Mouse (Mus musculus) liver, embryonic 11.5 days (tissue): ENCODE results near the gene Ptprm. TPM values are rescaled to one million over a fixed set of nuclear protein-coding genes. Genes with fewer than 3 reads are reported as not detected.

Experiments used
- ATAC-seq: fragments of 200-750 bp; cut with Nextera tagmentation; replicated peaks from 2 replicates; pipeline ENCODE4 v1.8.0; 2017; ENCODE audit warnings: moderate number of reproducible peaks, mild to moderate bottlenecking, moderate TSS enrichment, moderate library complexity; ENCODE audit not compliant: low FRiP score
- DNase-seq: peaks from one replicate; pipeline ENCODE4 v3.0.0-alpha.2; 2017; ENCODE audit warnings: low spot score
- H3K27ac ChIP-seq: fragments of 300-500 bp; sonication (generic); 2 replicates; pipeline ENCODE4 v1.5.1; 2014; ENCODE audit warnings: mild to moderate bottlenecking, low read depth, low read length, control low read depth
- H3K27me3 ChIP-seq: fragments of 300-500 bp; sonication (generic); replicated peaks from 2 replicates; pipeline ENCODE4 v1.6.1; 2014; ENCODE audit warnings: low read length, mixed read lengths; ENCODE audit not compliant: control insufficient read depth, insufficient read depth
- H3K36me3 ChIP-seq: fragments of 300-500 bp; sonication (generic); 2 replicates; pipeline ENCODE4 v1.6.1; 2014; ENCODE audit warnings: mild to moderate bottlenecking, low read length, moderate library complexity, mixed read lengths; ENCODE audit not compliant: control insufficient read depth, insufficient read depth
- H3K4me1 ChIP-seq: fragments of 300-500 bp; sonication (generic); replicated peaks from 2 replicates; pipeline ENCODE4 v1.6.1; 2014; ENCODE audit warnings: low read length, mixed read lengths; ENCODE audit not compliant: control insufficient read depth, insufficient read depth
- H3K4me2 ChIP-seq: fragments of 300-500 bp; sonication (generic); 2 replicates; pipeline ENCODE4 v1.6.1; 2014; ENCODE audit warnings: mild to moderate bottlenecking, control low read depth, moderate library complexity
- H3K4me3 ChIP-seq: fragments of 300-500 bp; sonication (generic); 2 replicates; pipeline ENCODE4 v1.5.1; 2014; ENCODE audit warnings: low read depth, low read length, control low read depth
- H3K9ac ChIP-seq: fragments of 300-500 bp; sonication (generic); 2 replicates; pipeline ENCODE4 v1.6.1; 2014; ENCODE audit warnings: low read depth, low read length, control low read depth
- H3K9me3 ChIP-seq: fragments of 300-500 bp; sonication (generic); 2 replicates; pipeline ENCODE4 v1.6.1; 2016; ENCODE audit warnings: low read length, inconsistent platforms, mixed read lengths; ENCODE audit not compliant: control insufficient read depth
- WGBS: fragments of 180-500 bp; shearing (Covaris S2); extraction: QIAGEN DNeasy Blood & Tissue Kit; methylation state at CpG from one replicate; pipeline ENCODE4 v1.1.7; 2014; 5-methylcytosine and 5-hydroxymethylcytosine counted together
- polyA plus RNA-seq: library from polyadenylated mRNA; unstranded; fragments of >200 nt; fragmentation: Nextera tagmentation; extraction: Ambion mirVana; gene quantifications from 2 replicates; pipeline ENCODE4 v1.2.1, GENCODE M21; 2014

Ptprm gene
- polyA plus RNA-seq, 1 experiment from 2014 or later = 5.7 TPM

DNA sequence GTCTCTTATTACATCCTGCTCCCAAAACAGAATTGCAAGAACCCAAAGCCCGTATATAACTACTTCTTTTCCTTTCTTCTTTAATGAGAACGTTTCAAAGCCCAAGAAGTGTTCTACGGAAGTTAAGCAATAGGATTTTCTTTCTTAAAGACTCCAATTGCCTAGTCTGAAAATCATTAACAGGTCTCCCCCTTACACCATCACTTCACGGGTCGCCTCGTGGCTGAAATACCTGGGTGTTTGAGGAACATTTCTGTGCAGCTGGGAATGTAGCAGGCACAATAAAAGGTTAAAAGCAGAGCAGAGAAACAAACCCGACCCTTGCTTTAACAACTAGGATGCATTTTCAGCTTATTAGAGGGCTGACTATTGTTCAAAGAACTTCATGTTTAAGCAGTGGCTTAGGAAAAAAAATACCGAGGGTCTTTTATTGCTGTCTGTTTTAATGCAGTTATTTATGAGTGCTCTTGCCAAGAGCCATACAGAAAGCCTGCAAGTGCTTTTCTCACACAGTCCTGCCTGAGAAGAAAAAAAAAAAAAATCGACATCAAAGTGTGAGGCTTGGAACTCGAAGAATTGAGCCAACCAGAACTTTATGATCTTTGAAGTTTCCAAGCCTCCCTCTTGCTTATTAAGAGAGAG, 657.6 kb downstream of the Ptprm start:
- Histone ChIP-seq H3K27me3 (no peaks in the 10 kb centered on the region), H3K27ac (no peak overlapping the region), H3K4me2 (no peak overlapping the region), H3K36me3 (no peaks in the 10 kb centered on the region), H3K4me3 (no peak overlapping the region), H3K9ac (no peak overlapping the region), H3K4me1 (no peaks in the 10 kb centered on the region), H3K9me3 (no peaks in the 10 kb centered on the region)
- DNase-seq (no peak), ATAC-seq (no peak)
- 63% methylated on average over 10 of the region's 10 CpGs for WGBS

DNA sequence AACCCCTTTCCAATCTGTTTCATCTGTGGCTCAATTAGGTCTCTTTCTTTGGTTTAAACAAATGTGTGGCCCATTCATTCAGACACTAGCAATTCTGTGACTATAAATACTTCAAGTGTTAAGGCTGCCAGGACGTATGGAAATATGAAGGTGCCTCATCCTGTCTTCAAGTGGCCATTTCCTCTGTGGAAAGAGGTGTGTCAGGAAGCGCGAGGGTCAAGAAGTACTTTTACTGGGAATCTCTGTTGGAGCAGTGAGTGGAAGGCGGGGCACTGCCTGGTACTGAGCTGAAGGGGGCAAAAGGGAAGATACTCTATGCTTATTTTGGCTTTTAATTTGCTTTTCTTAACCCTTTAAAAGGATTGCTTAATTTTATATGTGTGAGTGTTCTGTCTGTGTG, 659.9 kb downstream of the Ptprm start:
- WGBS = 72% methylated on average over 4 of the region's 4 CpGs
- Histone ChIP-seq H3K36me3 (no peaks in the 10 kb centered on the region), H3K9me3 (no peaks in the 10 kb centered on the region), H3K27me3 (no peaks in the 10 kb centered on the region), H3K4me2 (no peak overlapping the region), H3K4me3 (no peak overlapping the region), H3K27ac (no peak overlapping the region), H3K9ac (no peak overlapping the region), H3K4me1 (no peaks in the 10 kb centered on the region)
- ATAC-seq (no peak), DNase-seq (no peak)

DNA sequence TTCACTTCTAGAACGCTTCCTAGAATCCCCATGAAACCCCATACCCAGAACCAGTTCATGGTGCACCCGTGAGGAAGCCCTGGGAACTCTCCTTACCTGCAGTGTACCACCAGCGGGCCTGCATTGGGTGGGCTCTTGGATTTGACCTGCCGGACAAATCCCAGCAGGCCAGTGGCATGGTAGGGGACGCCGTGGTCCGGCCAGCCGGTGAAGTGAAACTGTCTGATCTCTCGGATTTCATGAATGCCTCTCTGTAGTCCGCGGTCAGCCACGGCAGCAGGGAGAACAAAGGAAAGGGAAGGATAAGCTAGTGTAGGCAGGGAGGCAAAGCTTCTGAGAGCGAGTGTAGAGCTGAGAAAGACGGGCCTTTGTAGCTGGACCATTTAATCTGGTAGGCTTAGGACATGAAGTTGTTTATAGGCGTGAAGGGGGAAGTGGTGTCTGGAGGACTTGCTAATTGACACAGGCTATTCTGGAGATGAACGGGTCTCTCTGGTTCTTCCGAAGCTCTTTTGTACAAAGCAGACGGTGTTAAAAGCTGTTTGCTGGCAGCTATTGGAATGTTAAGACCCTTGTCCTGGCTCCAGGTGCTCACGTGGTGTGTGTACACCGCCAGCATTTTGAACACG, 660.5 kb downstream of the Ptprm start:
- ATAC-seq (no peak), DNase-seq (no peak)
- no peaks in the 10 kb centered on the region for H3K27me3 ChIP-seq
- H3K9me3 ChIP-seq = no peaks in the 10 kb centered on the region
- 74% methylated on average over 21 of the region's 21 CpGs for WGBS
- H3K4me3 ChIP-seq = no peak overlapping the region
- H3K27ac ChIP-seq = no peak overlapping the region
- H3K4me1 ChIP-seq = no peaks in the 10 kb centered on the region
- H3K9ac ChIP-seq = no peak overlapping the region
- H3K36me3 ChIP-seq = no peaks in the 10 kb centered on the region
- no peak overlapping the region for H3K4me2 ChIP-seq

DNA sequence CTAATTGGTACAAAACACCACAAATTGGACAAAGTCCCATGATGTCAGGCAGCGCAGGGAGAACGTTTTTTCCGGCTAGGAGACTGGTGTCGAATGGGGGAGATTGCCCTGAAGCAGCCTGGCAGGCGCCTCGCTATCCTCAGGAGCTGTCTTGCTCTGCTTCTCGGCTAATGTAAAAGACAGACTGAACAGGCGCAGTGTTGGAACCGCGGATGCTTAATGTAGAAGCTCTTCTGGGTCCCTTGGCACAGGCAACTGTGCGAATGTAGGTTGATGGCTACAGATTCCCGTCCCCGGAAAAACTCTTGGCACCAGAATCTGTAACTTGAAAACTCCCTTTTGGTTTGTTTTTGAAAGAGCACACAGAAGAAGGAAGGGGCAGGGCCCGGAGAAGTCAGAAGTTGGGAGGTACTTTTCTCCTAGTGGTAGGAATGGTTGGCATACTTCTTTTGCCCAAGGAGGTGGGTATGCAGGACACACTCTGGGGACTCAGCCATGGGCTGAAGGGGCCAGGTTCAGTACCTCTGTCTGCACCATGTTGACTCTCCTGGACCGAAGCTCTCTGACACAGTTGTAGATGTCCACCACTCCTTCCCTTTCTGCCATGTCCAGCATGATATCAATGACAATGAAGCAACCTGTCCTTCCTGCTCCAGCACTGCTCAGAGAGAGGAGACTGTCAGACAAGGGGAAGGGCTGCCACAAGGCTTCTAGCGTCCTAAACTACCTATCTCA, 661.1 kb downstream of the Ptprm start:
- ATAC-seq = no peak
- H3K9ac ChIP-seq = no peak overlapping the region
- H3K4me3 ChIP-seq = no peak overlapping the region
- H3K27me3 ChIP-seq = no peaks in the 10 kb centered on the region
- no peak overlapping the region for H3K27ac ChIP-seq
- no peak for DNase-seq
- no peaks in the 10 kb centered on the region for H3K4me1 ChIP-seq
- H3K9me3 ChIP-seq = no peaks in the 10 kb centered on the region
- WGBS = 87% methylated on average over 16 of the region's 16 CpGs
- H3K4me2 ChIP-seq = no peak overlapping the region
- H3K36me3 ChIP-seq = no peaks in the 10 kb centered on the region

DNA sequence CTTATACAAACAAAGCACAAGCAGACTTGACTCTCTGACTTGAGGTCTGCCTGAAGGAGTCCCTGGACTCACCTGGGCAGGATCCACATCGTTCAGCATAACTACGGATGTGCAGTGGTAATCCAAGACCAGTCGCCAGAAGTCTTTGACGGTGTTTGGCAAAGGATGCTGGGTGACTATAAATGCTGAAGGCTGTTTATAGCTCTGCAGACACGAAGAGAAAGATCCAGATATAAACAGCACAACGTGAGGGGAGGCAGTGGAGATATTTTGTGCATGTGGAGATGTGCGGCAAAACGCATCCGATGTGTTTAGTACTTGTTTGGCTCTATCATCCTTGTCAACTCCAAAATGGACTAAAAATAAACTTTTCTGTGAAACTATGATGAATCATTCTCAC, 666.1 kb downstream of the Ptprm start:
- Histone ChIP-seq H3K27me3 (no peaks in the 10 kb centered on the region), H3K36me3 (no peaks in the 10 kb centered on the region), H3K4me2 (no peak overlapping the region), H3K9me3 (no peaks in the 10 kb centered on the region), H3K4me1 (no peaks in the 10 kb centered on the region), H3K4me3 (no peak overlapping the region), H3K27ac (no peak overlapping the region), H3K9ac (no peak overlapping the region)
- no peak for ATAC-seq
- 90% methylated on average over 9 of the region's 9 CpGs for WGBS
- no peak for DNase-seq

DNA sequence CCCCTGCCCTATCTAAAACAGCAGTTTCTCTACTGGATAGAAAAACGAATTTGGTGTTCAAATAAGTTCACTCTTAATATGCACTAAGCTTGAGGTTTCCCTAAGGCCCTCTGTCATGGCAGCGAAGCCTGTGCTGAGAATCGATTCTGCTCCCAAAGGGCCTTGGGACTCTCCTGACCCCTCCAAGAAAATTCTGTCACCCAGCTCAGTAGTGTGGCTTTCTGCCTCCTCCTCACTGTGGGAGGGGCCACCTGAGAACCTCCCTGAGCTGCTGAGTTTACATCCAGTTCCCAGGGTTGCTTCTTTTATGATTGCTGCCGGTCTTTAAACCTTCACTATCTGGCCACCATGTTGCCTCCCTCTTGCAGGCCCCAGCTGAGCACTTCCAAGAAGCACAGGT, 666.7 kb downstream of the Ptprm start:
- H3K4me2 ChIP-seq = no peak overlapping the region
- DNase-seq (no peak), ATAC-seq (no peak)
- no peaks in the 10 kb centered on the region for H3K4me1 ChIP-seq
- no peak overlapping the region for H3K4me3 ChIP-seq
- H3K9me3 ChIP-seq = no peaks in the 10 kb centered on the region
- no peaks in the 10 kb centered on the region for H3K36me3 ChIP-seq
- H3K27me3 ChIP-seq = no peaks in the 10 kb centered on the region
- no peak overlapping the region for H3K9ac ChIP-seq
- 81% methylated on average over 4 of the region's 4 CpGs for WGBS
- H3K27ac ChIP-seq = no peak overlapping the region

DNA sequence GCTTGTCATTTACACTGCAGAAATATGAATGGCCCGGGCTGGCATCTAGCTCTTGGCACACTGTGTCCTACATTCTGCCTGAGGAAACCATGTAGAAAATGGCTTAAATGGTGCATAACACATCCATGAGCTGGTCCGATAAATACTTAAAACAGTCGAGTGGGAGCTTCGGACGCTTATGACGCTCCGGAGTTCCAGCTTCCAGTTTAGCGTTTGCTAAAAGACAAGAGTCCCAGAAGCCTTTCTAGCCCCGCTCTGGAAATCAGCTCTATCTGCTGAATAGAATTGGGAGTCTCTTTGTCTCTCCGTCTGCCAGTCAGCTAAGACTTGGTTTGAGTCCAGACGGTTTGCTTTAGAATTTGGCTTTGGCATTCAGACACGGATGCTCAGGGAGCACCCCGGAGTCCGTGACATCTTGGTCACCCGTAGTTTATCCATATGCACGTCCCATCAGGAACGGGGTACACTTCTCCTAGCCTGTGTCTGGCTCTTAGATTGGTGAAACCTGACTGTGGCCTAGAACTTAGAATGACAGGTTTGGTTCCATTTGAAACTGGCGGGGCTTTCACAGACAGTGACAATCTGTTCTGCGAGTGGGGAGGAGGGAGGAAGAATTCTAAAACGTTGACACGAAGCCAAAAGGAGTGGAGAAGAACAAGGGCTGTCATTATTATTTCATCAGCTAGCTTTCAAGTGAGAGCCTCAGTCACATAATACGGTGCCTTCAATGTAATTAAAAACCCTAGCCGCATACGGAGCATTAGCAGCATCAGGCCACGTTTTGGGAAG, 667.4 kb downstream of the Ptprm start:
- Histone ChIP-seq H3K36me3 (no peaks in the 10 kb centered on the region), H3K9me3 (no peaks in the 10 kb centered on the region), H3K4me1 (no peaks in the 10 kb centered on the region), H3K4me2 (no peak overlapping the region), H3K27ac (no peak overlapping the region), H3K9ac (no peak overlapping the region), H3K4me3 (no peak overlapping the region), H3K27me3 (no peaks in the 10 kb centered on the region)
- DNase-seq (no peak), ATAC-seq (no peak)
- 89% methylated on average over 25 of the region's 25 CpGs for WGBS

DNA sequence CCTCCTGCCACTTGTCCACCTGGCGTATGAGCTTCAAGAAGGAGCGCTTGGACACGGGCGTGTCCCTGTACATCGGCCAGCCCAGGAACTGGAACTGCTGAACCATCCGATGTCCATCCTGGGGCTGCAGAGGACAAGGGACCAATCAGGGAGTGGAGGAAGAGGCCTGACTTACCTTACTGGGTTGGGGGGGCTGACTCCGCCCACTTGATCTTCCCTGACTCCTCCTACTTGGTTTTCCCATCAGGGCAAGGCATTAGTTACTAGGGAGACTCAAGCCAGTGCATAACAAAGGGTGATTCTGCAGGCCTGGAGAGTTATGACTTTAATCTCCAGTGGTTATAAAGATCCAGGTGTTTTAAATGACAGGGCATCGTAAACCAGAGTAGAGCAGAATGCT, 670.8 kb downstream of the Ptprm start:
- WGBS = 72% methylated on average over 8 of the region's 8 CpGs
- no peaks in the 10 kb centered on the region for H3K36me3 ChIP-seq
- no peak overlapping the region for H3K9ac ChIP-seq
- DNase-seq (no peak), ATAC-seq (no peak; the same call in 1 of the 2 replicates)
- no peaks in the 10 kb centered on the region for H3K27me3 ChIP-seq
- no peaks in the 10 kb centered on the region for H3K4me1 ChIP-seq
- H3K4me2 ChIP-seq = no peak overlapping the region
- H3K9me3 ChIP-seq = no peaks in the 10 kb centered on the region
- H3K4me3 ChIP-seq = no peak overlapping the region
- H3K27ac ChIP-seq = no peak overlapping the region
